Mouse (Mus musculus): ENCODE data around the gene Rasa3. TPM values are rescaled to one million over a fixed set of nuclear protein-coding genes. Genes with fewer than 3 reads are reported as not detected.

Gene Rasa3
- polyA plus RNA-seq, 1 experiment from 2014 or later = 21.3 TPM

DNA sequence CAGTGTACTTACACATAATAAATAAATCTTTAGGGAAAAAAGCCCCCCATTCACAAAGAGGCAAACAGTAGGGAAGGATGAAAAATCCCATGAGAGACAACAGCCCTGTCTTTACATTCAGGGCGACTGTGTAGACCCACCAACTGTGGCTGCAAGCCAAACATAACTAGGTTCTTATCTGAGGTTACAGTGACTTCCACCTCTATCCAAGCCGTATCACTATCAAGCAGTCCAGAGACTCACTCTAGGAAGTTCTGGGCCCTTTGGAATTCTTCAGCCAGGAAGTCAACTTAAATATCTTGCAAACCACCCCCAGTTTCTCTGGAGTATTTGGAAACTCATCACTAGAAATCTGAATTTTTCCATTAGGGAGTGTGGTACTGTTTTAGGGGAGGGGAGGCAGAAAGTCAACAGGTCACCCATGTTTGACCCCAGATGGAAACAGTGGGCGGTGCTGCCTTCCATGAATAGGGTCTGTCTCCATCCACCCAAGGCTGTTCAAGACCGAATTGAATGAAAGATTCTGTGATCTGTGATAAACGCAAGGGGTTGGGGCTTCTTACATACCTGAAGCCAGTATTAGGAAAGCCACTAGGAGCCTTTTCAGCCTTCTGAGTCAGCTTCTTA is 22.0 kb upstream of the Rasa3 start:
- 72% methylated on average over 5 of the region's 5 CpGs for WGBS
- no peak for ATAC-seq
- no peak overlapping the region for H3K27ac ChIP-seq (ENCODE audit: low read length)

DNA sequence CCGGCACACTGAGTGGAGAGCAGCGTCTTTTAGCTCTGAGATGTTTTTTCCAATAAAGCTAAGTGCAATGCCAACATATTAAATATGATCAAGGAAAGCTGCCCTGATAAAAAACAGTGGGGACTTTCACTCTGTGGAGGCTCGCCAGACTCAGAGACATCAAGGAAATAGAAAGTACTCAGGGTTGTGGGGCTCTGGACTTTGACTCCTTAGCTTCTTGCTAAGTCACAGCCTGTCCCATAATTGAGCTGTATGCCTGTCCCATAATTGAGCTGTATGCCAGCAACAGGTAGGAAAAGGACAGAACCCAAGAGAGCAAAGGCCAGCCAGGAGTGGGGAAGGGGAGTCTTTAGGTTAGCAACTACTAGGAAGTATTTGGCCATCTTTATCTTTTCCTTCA is 20.9 kb upstream of the Rasa3 start:
- Histone ChIP-seq H3K27ac (ENCODE audit: low read length) (peak overlapping the region; percentile 33; the same call in 1 of the 2 replicates), H3K27me3 (replicated peaks; ENCODE audit: control insufficient read depth, insufficient read depth, low read length) (0 out of 2 replicates have a peak, but pooled peaks cover 3% of the 10 kb centered on the region), H3K4me3 (ENCODE audit: low read length) (no peak overlapping the region), H3K4me2 (ENCODE audit: low read depth, low read length) (peak overlapping the region; percentile 16; the same call in 1 of the 2 replicates), H3K4me1 (ENCODE audit: control insufficient read depth, insufficient read depth, low read length) (peaks cover 38% of the 10 kb centered on the region), H3K9me3 (ENCODE audit: control insufficient read depth, low read length) (no peaks in the 10 kb centered on the region), H3K9ac (ENCODE audit: low read depth, low read length) (no peak overlapping the region), H3K36me3 (ENCODE audit: control insufficient read depth, insufficient read depth, low read length) (no peaks in the 10 kb centered on the region)
- peak; percentile 73 for ATAC-seq
- WGBS = 51% methylated on average over 3 of the region's 3 CpGs

More for the DNA sequence above, 22.0 kb upstream of the Rasa3 start:
- no peak overlapping the region for H3K4me3 ChIP-seq (ENCODE audit: low read length)
- 0 out of 2 replicates have a peak, but pooled peaks cover 3% of the 10 kb centered on the region for H3K27me3 ChIP-seq (replicated peaks; ENCODE audit: control insufficient read depth, insufficient read depth, low read length)
- H3K9ac ChIP-seq (ENCODE audit: low read depth, low read length) = no peak overlapping the region
- peaks cover 38% of the 10 kb centered on the region for H3K4me1 ChIP-seq (ENCODE audit: control insufficient read depth, insufficient read depth, low read length)
- no peaks in the 10 kb centered on the region for H3K9me3 ChIP-seq (ENCODE audit: control insufficient read depth, low read length)
- no peak overlapping the region for H3K4me2 ChIP-seq (ENCODE audit: low read depth, low read length)
- no peaks in the 10 kb centered on the region for H3K36me3 ChIP-seq (ENCODE audit: control insufficient read depth, insufficient read depth, low read length)

DNA sequence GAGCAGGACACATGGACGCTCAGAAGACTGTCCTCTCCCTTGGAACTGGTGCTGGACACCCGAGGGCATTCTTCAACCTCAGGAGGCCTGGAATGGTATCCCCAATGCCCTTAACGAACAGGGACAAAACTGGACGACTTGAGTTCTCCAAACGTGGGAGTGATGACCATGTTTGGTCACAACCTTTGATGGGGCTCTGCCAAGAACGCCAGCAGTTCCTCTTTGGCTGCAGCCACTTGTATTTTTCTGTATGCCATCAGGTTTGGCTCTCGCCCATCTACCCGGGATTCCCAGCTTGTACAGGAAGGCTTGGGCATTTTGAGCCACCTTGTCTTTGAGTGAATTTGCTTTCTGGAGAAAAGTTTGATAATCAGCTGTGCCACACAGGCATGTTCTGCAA is 20.3 kb upstream of the Rasa3 start:
- no peak for ATAC-seq
- peaks cover 38% of the 10 kb centered on the region for H3K4me1 ChIP-seq (ENCODE audit: control insufficient read depth, insufficient read depth, low read length)
- 83% methylated on average over 8 of the region's 8 CpGs for WGBS
- peak overlapping the region; percentile 16; the same call in 1 of the 2 replicates for H3K4me2 ChIP-seq (ENCODE audit: low read depth, low read length)
- H3K36me3 ChIP-seq (ENCODE audit: control insufficient read depth, insufficient read depth, low read length) = no peaks in the 10 kb centered on the region
- no peak overlapping the region for H3K4me3 ChIP-seq (ENCODE audit: low read length)
- H3K27me3 ChIP-seq (replicated peaks; ENCODE audit: control insufficient read depth, insufficient read depth, low read length) = 0 out of 2 replicates have a peak, but pooled peaks cover 3% of the 10 kb centered on the region
- no peaks in the 10 kb centered on the region for H3K9me3 ChIP-seq (ENCODE audit: control insufficient read depth, low read length)
- H3K9ac ChIP-seq (ENCODE audit: low read depth, low read length) = no peak overlapping the region
- peak overlapping the region; percentile 33; the same call in 1 of the 2 replicates for H3K27ac ChIP-seq (ENCODE audit: low read length)

DNA sequence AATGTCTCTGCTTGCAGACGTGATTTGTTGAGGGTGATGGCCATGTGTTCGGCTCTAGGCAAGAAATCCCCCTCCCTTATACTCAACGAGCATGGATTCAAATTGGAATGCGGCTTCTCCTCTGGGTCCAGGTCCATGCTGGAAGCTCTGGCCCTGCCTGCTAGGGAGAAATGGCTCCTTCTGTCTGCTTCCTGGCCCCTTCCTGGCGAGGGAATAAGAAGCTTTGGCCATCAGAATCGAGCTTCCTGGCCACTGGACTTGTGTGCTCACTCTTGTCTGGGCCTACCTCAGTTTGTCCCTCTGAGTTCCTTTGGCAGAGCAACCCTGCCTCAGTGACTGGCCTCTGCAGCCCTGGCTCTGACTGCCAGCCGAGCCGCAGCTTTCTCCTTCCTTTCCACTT is 19.8 kb upstream of the Rasa3 start:
- WGBS = 75% methylated on average over 8 of the region's 8 CpGs
- Histone ChIP-seq H3K4me1 (ENCODE audit: control insufficient read depth, insufficient read depth, low read length) (peaks cover 38% of the 10 kb centered on the region), H3K27me3 (replicated peaks; ENCODE audit: control insufficient read depth, insufficient read depth, low read length) (0 out of 2 replicates have a peak, but pooled peaks cover 3% of the 10 kb centered on the region), H3K4me2 (ENCODE audit: low read depth, low read length) (no peak overlapping the region), H3K36me3 (ENCODE audit: control insufficient read depth, insufficient read depth, low read length) (no peaks in the 10 kb centered on the region), H3K9me3 (ENCODE audit: control insufficient read depth, low read length) (no peaks in the 10 kb centered on the region), H3K9ac (ENCODE audit: low read depth, low read length) (no peak overlapping the region), H3K27ac (ENCODE audit: low read length) (no peak overlapping the region), H3K4me3 (ENCODE audit: low read length) (no peak overlapping the region)
- ATAC-seq = no peak

DNA sequence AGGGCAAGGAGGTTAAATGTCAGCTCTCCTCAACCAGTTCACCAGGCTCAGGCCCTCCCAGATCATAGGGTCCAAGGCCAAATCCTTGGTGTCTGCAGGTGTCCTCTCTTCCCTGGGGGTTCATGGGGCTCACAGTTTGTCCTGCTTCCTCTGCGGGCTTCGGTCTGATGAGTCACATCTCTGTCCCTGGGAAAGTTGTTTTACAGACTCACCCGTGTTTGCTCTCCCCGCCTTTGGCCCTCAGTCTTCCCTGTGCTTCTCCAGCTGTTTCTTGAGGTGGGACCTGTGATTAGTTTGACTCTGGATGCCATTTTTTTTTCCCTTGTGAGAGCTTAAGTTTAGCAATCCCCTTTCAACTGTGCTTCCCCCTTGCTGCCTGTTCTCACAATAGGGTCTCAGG is 18.8 kb upstream of the Rasa3 start:
- Histone ChIP-seq H3K27ac (ENCODE audit: low read length) (peak overlapping the region; percentile 45), H3K4me2 (ENCODE audit: low read depth, low read length) (0 out of 2 replicates have a peak overlapping the region, but pooled peaks have one; percentile 22)
- ATAC-seq = peak; percentile 29; the same call in 1 of the 2 replicates

DNA sequence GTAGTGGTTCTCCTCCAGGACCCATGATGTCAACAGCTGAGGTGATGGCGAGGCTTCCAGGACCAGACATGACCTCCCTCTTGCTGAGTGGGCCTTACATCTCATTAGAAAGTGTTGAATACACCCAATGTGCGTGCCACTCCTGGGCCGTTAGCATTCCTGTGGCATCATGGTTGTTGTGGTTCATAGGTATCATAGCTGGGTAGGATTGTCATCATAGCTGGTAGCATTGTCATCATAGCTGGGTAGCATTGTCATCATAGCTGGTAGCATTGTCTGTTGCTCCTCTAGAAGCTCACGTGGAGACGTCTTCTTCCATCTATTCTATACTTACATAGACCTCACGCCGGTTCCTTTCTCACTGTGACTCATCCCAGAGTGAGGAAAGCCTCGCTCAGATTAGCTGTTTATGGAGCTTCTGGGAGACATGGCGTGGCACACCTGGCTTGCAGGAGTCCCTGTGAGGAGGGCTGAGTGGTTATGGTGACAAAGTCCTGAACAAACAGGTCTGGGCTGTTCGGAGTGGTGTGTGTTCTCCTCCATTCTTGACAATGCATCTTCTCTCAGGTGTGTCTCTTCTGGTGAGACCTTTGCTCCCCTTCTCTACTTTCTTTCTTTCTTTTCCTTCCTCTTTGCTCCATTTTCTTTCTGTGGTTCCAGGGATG is 17.9 kb upstream of the Rasa3 start:
- Histone ChIP-seq H3K4me3 (ENCODE audit: low read length) (no peak overlapping the region), H3K9me3 (ENCODE audit: control insufficient read depth, low read length) (no peaks in the 10 kb centered on the region), H3K4me1 (ENCODE audit: control insufficient read depth, insufficient read depth, low read length) (peaks cover 35% of the 10 kb centered on the region), H3K4me2 (ENCODE audit: low read depth, low read length) (peak overlapping the region; percentile 22; the same call in 1 of the 2 replicates), H3K9ac (ENCODE audit: low read depth, low read length) (no peak overlapping the region), H3K36me3 (ENCODE audit: control insufficient read depth, insufficient read depth, low read length) (no peaks in the 10 kb centered on the region), H3K27ac (ENCODE audit: low read length) (peak overlapping the region; percentile 45), H3K27me3 (replicated peaks; ENCODE audit: control insufficient read depth, insufficient read depth, low read length) (0 out of 2 replicates have a peak, but pooled peaks cover 3% of the 10 kb centered on the region)
- 79% methylated on average over 10 of the region's 10 CpGs for WGBS
- peak; percentile 83 for ATAC-seq

More for the DNA sequence above, 18.8 kb upstream of the Rasa3 start:
- Histone ChIP-seq H3K4me1 (ENCODE audit: control insufficient read depth, insufficient read depth, low read length) (peaks cover 35% of the 10 kb centered on the region), H3K36me3 (ENCODE audit: control insufficient read depth, insufficient read depth, low read length) (no peaks in the 10 kb centered on the region), H3K9ac (ENCODE audit: low read depth, low read length) (no peak overlapping the region), H3K27me3 (replicated peaks; ENCODE audit: control insufficient read depth, insufficient read depth, low read length) (0 out of 2 replicates have a peak, but pooled peaks cover 3% of the 10 kb centered on the region), H3K9me3 (ENCODE audit: control insufficient read depth, low read length) (no peaks in the 10 kb centered on the region), H3K4me3 (ENCODE audit: low read length) (no peak overlapping the region)
- WGBS = 54% methylated on average over 4 of the region's 4 CpGs

DNA sequence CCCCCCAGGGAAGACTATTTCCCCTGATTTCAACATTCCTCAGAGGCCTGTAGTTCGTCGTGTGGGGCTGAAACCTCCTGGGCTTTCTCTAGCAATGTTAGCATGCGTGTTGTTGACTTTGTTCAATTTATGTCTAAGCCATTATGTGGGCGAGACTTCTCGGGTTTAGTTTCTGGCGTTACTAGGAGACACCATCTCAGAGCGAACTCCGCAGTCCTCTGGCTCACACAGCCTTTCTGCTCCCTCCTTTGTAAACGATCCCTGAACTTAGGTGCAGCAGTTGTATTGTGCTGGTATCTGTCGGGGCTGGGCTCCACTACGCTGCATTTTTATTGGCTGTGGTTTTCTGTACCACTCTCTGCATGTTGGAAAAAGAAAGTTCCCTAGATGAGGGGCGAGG is 17.3 kb upstream of the Rasa3 start:
- H3K36me3 ChIP-seq (ENCODE audit: control insufficient read depth, insufficient read depth, low read length) = no peaks in the 10 kb centered on the region
- no peaks in the 10 kb centered on the region for H3K9me3 ChIP-seq (ENCODE audit: control insufficient read depth, low read length)
- H3K4me3 ChIP-seq (ENCODE audit: low read length) = no peak overlapping the region
- 37% methylated on average over 12 of the region's 12 CpGs for WGBS
- H3K4me2 ChIP-seq (ENCODE audit: low read depth, low read length) = no peak overlapping the region
- 0 out of 2 replicates have a peak, but pooled peaks have one; percentile 1 for ATAC-seq
- H3K4me1 ChIP-seq (ENCODE audit: control insufficient read depth, insufficient read depth, low read length) = peaks cover 35% of the 10 kb centered on the region
- peak overlapping the region; percentile 6; the same call in 1 of the 2 replicates for H3K27ac ChIP-seq (ENCODE audit: low read length)
- 0 out of 2 replicates have a peak, but pooled peaks cover 3% of the 10 kb centered on the region for H3K27me3 ChIP-seq (replicated peaks; ENCODE audit: control insufficient read depth, insufficient read depth, low read length)
- no peak overlapping the region for H3K9ac ChIP-seq (ENCODE audit: low read depth, low read length)

DNA sequence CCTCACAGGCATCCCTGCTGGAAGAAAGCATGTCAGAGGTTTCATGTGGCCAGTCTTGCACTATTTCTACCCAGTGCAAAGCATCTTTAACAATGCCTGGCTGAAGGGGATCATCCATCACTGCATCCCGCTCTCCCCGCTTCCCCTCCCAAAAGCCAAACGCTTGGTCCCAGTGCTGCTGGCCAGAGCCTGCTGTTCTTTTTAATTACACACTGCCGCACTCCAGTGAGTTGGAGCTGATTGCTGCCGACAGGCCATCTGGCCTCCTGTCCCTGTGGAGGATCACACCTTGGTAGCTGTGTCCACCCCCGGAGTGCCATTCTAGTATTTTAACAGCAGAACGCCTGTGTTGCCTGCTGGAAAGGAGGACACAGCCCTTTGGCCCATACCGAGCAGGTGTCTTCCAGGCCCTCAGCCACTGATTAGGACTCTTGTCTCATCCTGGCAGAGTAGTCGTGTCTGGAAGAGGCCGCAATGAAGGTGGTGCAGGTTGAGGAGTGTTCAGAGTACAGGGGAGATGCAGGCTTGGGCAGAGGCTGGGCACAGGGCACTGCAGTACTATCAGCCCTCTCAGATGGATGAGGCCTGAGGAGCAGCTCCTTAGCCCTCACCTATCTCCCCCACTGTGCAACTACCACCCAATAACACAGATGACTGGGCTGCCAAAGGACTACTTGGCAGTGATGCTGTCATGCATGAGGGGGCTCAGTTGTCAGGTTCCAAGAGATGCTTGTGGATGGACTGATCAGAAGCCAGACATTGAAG is 15.1 kb upstream of the Rasa3 start:
- no peak overlapping the region for H3K4me2 ChIP-seq (ENCODE audit: low read depth, low read length)
- no peak for ATAC-seq
- H3K9me3 ChIP-seq (ENCODE audit: control insufficient read depth, low read length) = no peaks in the 10 kb centered on the region
- H3K36me3 ChIP-seq (ENCODE audit: control insufficient read depth, insufficient read depth, low read length) = no peaks in the 10 kb centered on the region
- H3K27ac ChIP-seq (ENCODE audit: low read length) = no peak overlapping the region
- no peaks in the 10 kb centered on the region for H3K27me3 ChIP-seq (replicated peaks; ENCODE audit: control insufficient read depth, insufficient read depth, low read length)
- H3K4me3 ChIP-seq (ENCODE audit: low read length) = no peak overlapping the region
- no peak overlapping the region for H3K9ac ChIP-seq (ENCODE audit: low read depth, low read length)
- H3K4me1 ChIP-seq (ENCODE audit: control insufficient read depth, insufficient read depth, low read length) = peaks cover 19% of the 10 kb centered on the region
- 64% methylated on average over 10 of the region's 10 CpGs for WGBS

DNA sequence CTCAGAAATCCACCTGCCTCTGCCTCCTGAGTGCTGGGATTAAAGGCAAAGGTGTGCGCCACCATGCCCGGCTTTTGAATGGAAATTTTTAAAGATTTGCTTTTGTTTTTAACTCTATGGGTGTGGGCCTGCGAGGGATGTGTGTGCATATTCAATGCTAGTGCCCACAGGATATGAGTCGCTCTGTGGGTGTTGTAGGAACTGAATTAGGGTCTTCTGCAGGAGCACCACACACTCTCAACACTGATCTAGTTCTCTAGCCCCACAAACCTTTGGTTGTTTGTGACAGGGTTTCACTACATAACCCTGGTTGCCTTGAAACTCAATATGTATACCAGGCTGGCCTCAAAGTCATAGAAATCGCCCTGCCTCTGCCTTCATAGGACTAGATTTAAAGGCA is 11.9 kb upstream of the Rasa3 start:
- 89% methylated on average over 5 of the region's 5 CpGs for WGBS
- Histone ChIP-seq H3K36me3 (ENCODE audit: control insufficient read depth, insufficient read depth, low read length) (no peaks in the 10 kb centered on the region), H3K27ac (ENCODE audit: low read length) (no peak overlapping the region), H3K4me1 (ENCODE audit: control insufficient read depth, insufficient read depth, low read length) (peaks cover 3% of the 10 kb centered on the region), H3K9ac (ENCODE audit: low read depth, low read length) (no peak overlapping the region), H3K27me3 (replicated peaks; ENCODE audit: control insufficient read depth, insufficient read depth, low read length) (no peaks in the 10 kb centered on the region), H3K9me3 (ENCODE audit: control insufficient read depth, low read length) (no peaks in the 10 kb centered on the region), H3K4me2 (ENCODE audit: low read depth, low read length) (no peak overlapping the region), H3K4me3 (ENCODE audit: low read length) (no peak overlapping the region)
- no peak for ATAC-seq

Data from intestine, embryonic 16.5 days (tissue).